Mouse (Mus musculus) gastrocnemius, postnatal 10 days (tissue): ENCODE data around the gene Atn1. TPM values are rescaled to one million over a fixed set of nuclear protein-coding genes. Genes with fewer than 3 reads are reported as not detected.
A peak's percentile ranks its signal among the peaks of the same experiment; 100 is the strongest.

ENCODE experiments used
- DNase-seq: peaks from one replicate; pipeline ENCODE4 v3.0.0; 2021; ENCODE audit warnings: mixed read lengths
- microRNA-seq, 2 experiments: library from miRNA; unstranded; fragments of <30 nt; microRNA quantifications; one replicate each; pipeline ENCODE4 v1.2.0; 2021
- total RNA-seq, 2 experiments: library from RNA; stranded (reverse); gene quantifications; 2 replicates each; pipeline ENCODE4 v1.2.3; 2021

The Atn1 gene
- total RNA-seq, 2 experiments from 2014 or later = 37.6 to 46.7 TPM

- DNase-seq = peak; percentile 98
Observed at GRCm38 (mm10) chr6:124711824-124712782, 44.2 kb downstream of the Atn1 start, which contains the start of the genes Emg1 and Phb2. Gene Emg1, minus strand, starts transcription at chr6:124712178. Gene Phb2, plus strand, starts transcription at chr6:124712336.

GRCm38 (mm10) chr6:124708289-124708889 is 47.9 kb downstream of the Atn1 start:
- no peak for DNase-seq

- no peak for DNase-seq
Observed at GRCm38 (mm10) chr6:124706061-124706627, 50.2 kb downstream of the Atn1 start.

- no peak for DNase-seq
Observed at GRCm38 (mm10) chr6:124704417-124704816, 51.9 kb downstream of the Atn1 start.

GRCm38 (mm10) chr6:124703789-124704188 is 52.5 kb downstream of the Atn1 start:
- DNase-seq = no peak

- DNase-seq = peak; percentile 67
Observed at GRCm38 (mm10) chr6:124702784-124703103, 53.6 kb downstream of the Atn1 start.

- DNase-seq = no peak
Observed at GRCm38 (mm10) chr6:124702102-124702783, 54.1 kb downstream of the Atn1 start.

GRCm38 (mm10) chr6:124701338-124701737 is 55.0 kb downstream of the Atn1 start:
- DNase-seq = no peak

- peak; percentile 61 for DNase-seq
Observed at GRCm38 (mm10) chr6:124699962-124700610, 56.2 kb downstream of the Atn1 start.

- DNase-seq = no peak
Observed at GRCm38 (mm10) chr6:124699366-124699765, 57.0 kb downstream of the Atn1 start.

- DNase-seq = no peak
Observed at GRCm38 (mm10) chr6:124698751-124699150, 57.6 kb downstream of the Atn1 start.

GRCm38 (mm10) chr6:124696441-124697150 is 59.7 kb downstream of the Atn1 start:
- no peak for DNase-seq

- no peak for DNase-seq
Observed at GRCm38 (mm10) chr6:124694166-124694955, 62.0 kb downstream of the Atn1 start.

- DNase-seq = no peak
Observed at GRCm38 (mm10) chr6:124693243-124693981, 62.9 kb downstream of the Atn1 start.

Small RNA genes lying within 50 kb of the gene (microRNA-seq; reads per million reads assigned to microRNA genes)
- gene Mir141 (0 to 1.3 reads per million in 2 experiments), gene Mir200c (9.8 to 10.2 reads per million in 2 experiments)

Other genes starting within 250 kb of the Atn1 start
- 10 to 100 TPM; 19.4 to 19.7 TPM for gene C1ra, start 244.1 kb downstream of the Atn1 start, total RNA-seq
- gene C1s1, start 214.2 kb downstream of the Atn1 start, total RNA-seq = 10 to 100 TPM; 43.3 to 51.5 TPM
- gene C1rb, start 186.2 kb downstream of the Atn1 start, total RNA-seq = 1 to 10 TPM; 1.9 to 2.0 TPM
- 1 to 10 TPM in 1 of 2 experiments, under 1 TPM in 1; 0.68 to 1.1 TPM for gene C1s2, start 120.4 kb downstream of the Atn1 start, total RNA-seq
- gene Lpcat3, start 93.5 kb downstream of the Atn1 start, total RNA-seq = 10 to 100 TPM; 28.2 to 41.3 TPM
- 10 to 100 TPM; 61.0 to 62.5 TPM for gene Emg1, start 44.3 kb downstream of the Atn1 start, total RNA-seq
- 100 to 1,000 TPM; 205 to 206 TPM for gene Phb2, start 44.2 kb downstream of the Atn1 start, total RNA-seq
- 1 to 10 TPM; 1.8 to 3.8 TPM for gene Ptpn6, start 17.8 kb downstream of the Atn1 start, total RNA-seq
- 100 to 1,000 TPM; 213 to 226 TPM for gene Grcc10, start 15.2 kb downstream of the Atn1 start, total RNA-seq
- gene Gm45234, start 503 bp downstream of the Atn1 start, total RNA-seq = not detected
- gene Eno2, start 13.1 kb upstream of the Atn1 start, total RNA-seq = 1 to 10 TPM; 2.9 to 6.5 TPM
- gene Lrrc23, start 23.2 kb upstream of the Atn1 start, total RNA-seq = not detected
- 1 to 10 TPM; 3.5 to 6.5 TPM for gene Spsb2, start 52.1 kb upstream of the Atn1 start, total RNA-seq
- 1,000 to 10,000 TPM; 2,520 to 2,805 TPM for gene Tpi1, start 57.8 kb upstream of the Atn1 start, total RNA-seq
- gene Usp5, start 73.0 kb upstream of the Atn1 start, total RNA-seq = 10 to 100 TPM; 66.2 to 66.4 TPM
- gene Cdca3, start 73.0 kb upstream of the Atn1 start, total RNA-seq = 10 to 100 TPM; 13.5 to 14.3 TPM
- gene Gnb3, start 83.8 kb upstream of the Atn1 start, total RNA-seq = 1 to 10 TPM; 8.4 to 9.4 TPM
- 10 to 100 TPM; 33.3 to 41.5 TPM for gene P3h3, start 101.2 kb upstream of the Atn1 start, total RNA-seq
- 1 to 10 TPM in 1 of 2 experiments, under 1 TPM in 1; 0.38 to 1.1 TPM for gene Gpr162, start 107.5 kb upstream of the Atn1 start, total RNA-seq
- gene Cd4, start 131.7 kb upstream of the Atn1 start, total RNA-seq = 1 to 10 TPM in 1 of 2 experiments, under 1 TPM in 1; 0.61 to 2.1 TPM
- gene Lag3, start 155.2 kb upstream of the Atn1 start, total RNA-seq = under 1 TPM; 0.56 to 0.68 TPM
- gene Ptms, start 163.6 kb upstream of the Atn1 start, total RNA-seq = 100 to 1,000 TPM; 273 to 298 TPM
- 100 to 1,000 TPM; 252 to 255 TPM for gene Mlf2, start 174.9 kb upstream of the Atn1 start, total RNA-seq
- gene Cops7a, start 209.0 kb upstream of the Atn1 start, total RNA-seq = 100 to 1,000 TPM in 1 of 2 experiments, 10 to 100 TPM in 1; 99.9 to 105 TPM
- gene Pianp, start 240.2 kb upstream of the Atn1 start, total RNA-seq = under 1 TPM; 0.61 TPM